Mouse (Mus musculus) testis, adult 2 months (tissue): ENCODE data around the gene Xpot. TPM values are rescaled to one million over a fixed set of nuclear protein-coding genes. Genes with fewer than 3 reads are reported as not detected.
A peak's percentile ranks its signal among the peaks of the same experiment; 100 is the strongest.

Experiments
- H3K27ac ChIP-seq: fragments of 200-500 bp; 2 replicates; pipeline ENCODE4 v1.5.1; 2012; ENCODE audit warnings: low read depth, low read length; ENCODE audit not compliant: control insufficient read depth, insufficient read depth
- H3K27me3 ChIP-seq: fragments of 200-500 bp; 2 replicates; pipeline ENCODE4 v1.6.1; 2012; ENCODE audit warnings: mild to moderate bottlenecking, low read length, moderate library complexity; ENCODE audit not compliant: control insufficient read depth, insufficient read depth
- H3K36me3 ChIP-seq: fragments of 200-500 bp; 2 replicates; pipeline ENCODE4 v1.6.1; 2012; ENCODE audit warnings: mild to moderate bottlenecking, low read length; ENCODE audit not compliant: control insufficient read depth, insufficient read depth
- H3K4me1 ChIP-seq: fragments of 200-500 bp; 2 replicates; pipeline ENCODE4 v1.6.1; 2012; ENCODE audit warnings: low read length; ENCODE audit not compliant: control insufficient read depth, insufficient read depth
- H3K4me3 ChIP-seq: fragments of 200-500 bp; 2 replicates; pipeline ENCODE4 v1.5.1; 2012; ENCODE audit warnings: low read depth, mild to moderate bottlenecking, low read length, moderate library complexity, mixed read lengths; ENCODE audit not compliant: control insufficient read depth
- CTCF ChIP-seq: fragments of 200-500 bp; IDR thresholded peaks from 2 replicates; pipeline ENCODE4 v1.5.1; 2012; ENCODE audit warnings: low read depth, mild to moderate bottlenecking, inconsistent platforms, low read length, moderate library complexity; ENCODE audit not compliant: control insufficient read depth, insufficient read depth, insufficient replicate concordance
- POLR2A ChIP-seq: fragments of 200-500 bp; IDR thresholded peaks from 2 replicates; pipeline ENCODE4 v1.6.1; 2012; ENCODE audit warnings: low read depth, mild to moderate bottlenecking, inconsistent platforms, low read length, moderate library complexity; ENCODE audit not compliant: control insufficient read depth
- polyA plus RNA-seq: library from polyadenylated mRNA; depleted of rRNA; stranded (reverse); fragments of >200 nt; gene quantifications from 2 replicates; pipeline ENCODE4 v1.2.3, GENCODE M21; 2012

The Xpot gene
- polyA plus RNA-seq, 1 experiment: 42.4 TPM

DNA sequence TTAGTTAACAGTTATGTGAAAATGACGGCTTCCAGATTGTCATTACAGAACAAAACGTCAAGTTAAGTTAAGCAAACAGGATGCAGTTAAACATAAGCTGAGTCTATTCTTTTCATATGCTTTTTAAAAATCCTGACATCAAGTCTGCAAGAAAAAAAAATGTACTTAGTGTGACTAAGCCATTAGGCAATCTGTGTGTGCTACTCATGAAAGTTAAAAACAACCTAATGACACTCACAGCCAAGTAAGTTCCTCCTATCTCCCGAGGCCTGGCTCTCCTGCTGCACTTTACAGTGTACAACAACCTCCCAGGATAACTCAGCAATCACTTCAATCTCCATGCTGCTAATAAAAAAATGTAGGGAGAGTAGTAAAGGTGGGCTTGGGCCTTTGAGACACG lies 22.6 kb downstream of the Xpot start:
- H3K27me3 ChIP-seq: no peaks in the 10 kb centered on the region
- no peak for TF ChIP-seq CTCF
- no peak for TF ChIP-seq POLR2A
- peaks cover 2% of the 10 kb centered on the region for H3K36me3 ChIP-seq
- H3K4me3 ChIP-seq: no peak overlapping the region
- H3K27ac ChIP-seq: no peak overlapping the region
- no peaks in the 10 kb centered on the region for H3K4me1 ChIP-seq

DNA sequence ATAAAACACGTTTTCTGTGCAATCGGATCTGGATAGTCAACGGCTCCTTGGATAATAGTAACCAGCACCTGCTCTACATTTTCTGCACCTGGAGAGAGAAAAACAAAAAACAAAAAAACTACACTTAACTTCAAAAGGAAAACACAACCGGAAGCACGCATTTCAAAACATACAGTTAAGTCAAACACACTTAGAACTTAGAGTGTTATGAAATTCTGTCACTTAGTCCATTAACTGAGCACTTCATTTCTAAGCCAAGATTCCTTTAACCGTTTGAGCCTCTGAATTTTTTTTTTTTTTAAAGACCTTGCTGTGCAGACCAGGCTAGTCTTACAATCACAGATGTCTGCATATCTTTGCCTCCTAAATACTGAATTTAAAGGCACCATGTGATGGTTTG lies 24.9 kb downstream of the Xpot start:
- no peak overlapping the region for H3K4me3 ChIP-seq
- H3K36me3 ChIP-seq: peaks cover 2% of the 10 kb centered on the region
- H3K27ac ChIP-seq: no peak overlapping the region
- no peaks in the 10 kb centered on the region for H3K4me1 ChIP-seq
- TF ChIP-seq CTCF (no peak), POLR2A (no peak)
- no peaks in the 10 kb centered on the region for H3K27me3 ChIP-seq

GRCm38 (mm10) chr10:121596580-121596979 lies 29.6 kb downstream of the Xpot start:
- H3K27ac ChIP-seq: no peak overlapping the region
- TF ChIP-seq CTCF (no peak), POLR2A (no peak)
- no peaks in the 10 kb centered on the region for H3K36me3 ChIP-seq

GRCm38 (mm10) chr10:121591106-121591505 lies 35.0 kb downstream of the Xpot start:
- Histone ChIP-seq H3K27me3 (no peaks in the 10 kb centered on the region), H3K4me1 (peaks cover 1% of the 10 kb centered on the region; the same call in 1 of the 2 replicates), H3K27ac (no peak overlapping the region), H3K4me3 (no peak overlapping the region), H3K36me3 (no peaks in the 10 kb centered on the region; the same call in 1 of the 2 replicates)
- TF ChIP-seq POLR2A: no peak
- no peak for TF ChIP-seq CTCF

More at GRCm38 (mm10) chr10:121596580-121596979, 29.6 kb downstream of the Xpot start:
- Histone ChIP-seq H3K4me3 (no peak overlapping the region), H3K27me3 (no peaks in the 10 kb centered on the region), H3K4me1 (no peaks in the 10 kb centered on the region)

DNA sequence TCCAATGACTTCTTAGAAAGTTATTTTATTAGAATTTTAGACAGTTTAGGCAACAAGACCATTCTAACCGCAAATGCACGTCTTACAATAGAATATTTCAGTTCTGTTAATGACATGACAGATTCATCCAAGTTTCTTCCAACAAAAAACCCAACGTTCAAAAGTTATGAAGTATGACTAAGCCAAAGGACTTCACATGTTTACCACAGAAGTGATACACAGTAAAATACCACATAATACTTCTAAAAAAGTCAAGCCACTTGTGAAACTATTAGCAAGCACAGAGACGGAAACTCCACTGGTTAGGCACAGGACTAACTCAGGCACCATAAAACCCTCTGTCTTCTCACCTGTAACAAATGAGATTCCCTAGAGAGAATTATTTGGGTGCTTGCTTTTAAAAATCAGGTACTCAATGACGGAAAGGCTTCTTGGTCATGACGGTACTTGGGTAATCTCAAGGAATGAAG lies 38.7 kb downstream of the Xpot start:
- H3K36me3 ChIP-seq: no peaks in the 10 kb centered on the region; the same call in 1 of the 2 replicates
- no peak overlapping the region for H3K4me3 ChIP-seq
- H3K27ac ChIP-seq: no peak overlapping the region
- H3K4me1 ChIP-seq: peaks cover 2% of the 10 kb centered on the region; the same call in 1 of the 2 replicates
- TF ChIP-seq POLR2A: no peak
- no peak for TF ChIP-seq CTCF
- no peaks in the 10 kb centered on the region for H3K27me3 ChIP-seq

- no peaks in the 10 kb centered on the region; the same call in 1 of the 2 replicates for H3K36me3 ChIP-seq
- peaks cover 2% of the 10 kb centered on the region; the same call in 1 of the 2 replicates for H3K4me1 ChIP-seq
- no peaks in the 10 kb centered on the region for H3K27me3 ChIP-seq
- no peak for TF ChIP-seq CTCF
- TF ChIP-seq POLR2A: peak; percentile 73
- peak within 1 kb of the TSS; percentile 80 for H3K27ac ChIP-seq
- peak within 1 kb of the TSS; percentile 93 for H3K4me3 ChIP-seq
These were observed 39.3 kb downstream of the Xpot start, which contains the start of gene Tbk1 for GRCm38 (mm10) chr10:121586675-121587370. Gene Tbk1, minus strand, starts transcription at chr10:121586787.

DNA sequence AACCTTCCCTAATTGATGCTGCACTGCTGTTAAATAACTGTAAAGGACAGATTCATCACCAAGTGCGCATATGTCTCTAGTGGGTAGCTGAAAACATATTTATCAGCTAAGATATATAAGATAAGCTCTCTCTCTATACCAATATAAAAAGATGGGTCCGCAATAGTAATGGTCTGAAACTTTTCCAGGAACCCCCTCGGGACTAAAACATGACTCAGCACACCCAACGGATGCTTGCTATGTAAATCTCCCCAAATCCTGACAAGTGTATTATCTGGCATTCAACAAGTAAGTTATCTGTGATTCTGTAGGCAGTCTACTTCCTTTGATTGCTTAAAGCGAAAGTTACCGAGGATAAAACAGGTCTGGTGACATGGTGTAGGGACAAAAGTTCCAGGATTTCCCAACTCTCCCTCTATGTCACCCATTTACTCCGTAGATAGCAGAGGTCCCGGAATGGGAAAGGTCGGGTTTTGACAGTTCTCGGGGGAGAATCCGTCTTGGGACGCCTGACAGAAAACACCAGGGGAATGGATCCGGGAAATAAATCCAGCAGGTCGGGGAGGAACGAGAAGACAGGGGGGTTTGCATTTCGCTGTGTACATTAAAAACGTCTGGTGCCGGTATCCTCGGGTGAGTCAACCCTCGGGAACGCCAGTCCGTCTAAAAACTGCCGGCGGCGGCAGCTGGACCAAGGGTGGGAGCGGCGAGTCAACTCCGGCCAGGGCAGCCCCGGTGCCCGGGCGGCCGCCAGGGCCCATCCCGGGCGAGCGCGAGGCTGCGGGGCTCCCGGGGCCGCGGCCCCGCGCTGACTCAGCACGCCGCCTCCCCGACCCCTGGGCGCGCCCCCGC lies 40.1 kb downstream of the Xpot start:
- H3K27ac ChIP-seq: peak overlapping the region; percentile 80
- H3K4me3 ChIP-seq: peak overlapping the region; percentile 93
- H3K36me3 ChIP-seq: no peaks in the 10 kb centered on the region; the same call in 1 of the 2 replicates
- no peaks in the 10 kb centered on the region for H3K27me3 ChIP-seq
- TF ChIP-seq POLR2A (no peak), CTCF (no peak)
- H3K4me1 ChIP-seq: peaks cover 2% of the 10 kb centered on the region; the same call in 1 of the 2 replicates
